Mouse (Mus musculus): ENCODE measurements around the gene Slc6a9.

DNA sequence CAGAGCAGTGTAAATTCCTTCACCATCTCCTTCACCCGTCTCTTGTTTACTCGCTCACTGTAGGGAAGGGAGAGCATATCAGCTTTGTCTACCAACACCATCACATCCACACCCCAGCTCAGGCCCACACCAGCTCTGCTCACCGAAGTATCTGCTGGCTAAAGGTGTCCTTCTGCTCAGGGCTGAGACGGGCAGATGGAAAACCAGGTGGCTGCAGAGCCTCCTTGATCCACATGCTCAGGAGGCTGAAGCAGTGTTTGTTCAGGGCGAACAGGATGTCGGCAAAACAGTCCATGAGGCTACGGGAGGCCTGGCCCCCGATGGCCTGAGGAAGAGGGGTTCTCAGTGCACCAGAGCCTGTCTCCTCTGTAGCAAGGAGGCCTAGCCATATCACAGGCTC lies 60.3 kb downstream of the Slc6a9 start:
- no peak for TF ChIP-seq EP300 (IDR thresholded peaks at IDR 0.05; ENCODE audit: low read depth)
- TF ChIP-seq CTCF (IDR thresholded peaks at IDR 0.05; ENCODE audit: low read depth): no peak
